Mouse (Mus musculus) liver, embryonic 15.5 days (tissue): ENCODE results near the gene OR5BS1P. TPM values are rescaled to one million over a fixed set of nuclear protein-coding genes. Genes with fewer than 3 reads are reported as not detected.
"Not testable (repeated sequence)": the region's sequence is repeated elsewhere in the genome, so short reads cannot be mapped to it uniquely, and the experiment has no call there.

Experiments
- ATAC-seq: fragments of 200-750 bp; cut with Nextera tagmentation; 2 replicates; pipeline ENCODE4 v1.8.0; 2017; ENCODE audit warnings: moderate number of reproducible peaks, mild to moderate bottlenecking, moderate library complexity; ENCODE audit not compliant: insufficient read depth
- H3K27ac ChIP-seq: fragments of 300-500 bp; sonication (generic); replicated peaks from 2 replicates; pipeline ENCODE4 v1.5.1; 2015; ENCODE audit warnings: mild to moderate bottlenecking, inconsistent platforms
- H3K27me3 ChIP-seq: fragments of 300-500 bp; sonication (generic); 2 replicates; pipeline ENCODE4 v1.6.1; 2015; ENCODE audit warnings: mild to moderate bottlenecking, inconsistent platforms
- H3K36me3 ChIP-seq: fragments of 300-500 bp; sonication (generic); replicated peaks from 2 replicates; pipeline ENCODE4 v1.6.1; 2015; ENCODE audit warnings: moderate library complexity, mild to moderate bottlenecking, inconsistent platforms
- H3K4me1 ChIP-seq: fragments of 300-500 bp; sonication (generic); replicated peaks from 2 replicates; pipeline ENCODE4 v1.6.1; 2015; ENCODE audit warnings: inconsistent platforms
- H3K4me2 ChIP-seq: fragments of 300-500 bp; sonication (generic); 2 replicates; pipeline ENCODE4 v1.6.1; 2015; ENCODE audit warnings: moderate library complexity, mild to moderate bottlenecking, inconsistent platforms
- H3K4me3 ChIP-seq: fragments of 300-500 bp; sonication (generic); replicated peaks from 2 replicates; pipeline ENCODE4 v1.5.1; 2015; ENCODE audit warnings: mild to moderate bottlenecking, inconsistent platforms
- H3K9ac ChIP-seq: fragments of 300-500 bp; sonication (generic); 2 replicates; pipeline ENCODE4 v1.6.1; 2015; ENCODE audit warnings: moderate library complexity, mild to moderate bottlenecking, inconsistent platforms
- H3K9me3 ChIP-seq: fragments of 300-500 bp; sonication (generic); replicated peaks from 2 replicates; pipeline ENCODE4 v1.6.1; 2016; ENCODE audit warnings: inconsistent platforms
- WGBS: fragments of 180-500 bp; shearing (Covaris S2); methylation state at CpG from one replicate; pipeline ENCODE4 v1.1.7; 2015; ENCODE audit warnings: mixed read lengths; ENCODE audit not compliant: insufficient replicate concordance; 5-methylcytosine and 5-hydroxymethylcytosine counted together
- polyA plus RNA-seq: library from polyadenylated mRNA; unstranded; fragments of >200 nt; fragmentation: Nextera tagmentation; extraction: Ambion mirVana; gene quantifications from 2 replicates; pipeline ENCODE4 v1.2.1, GENCODE M21; 2015

Gene OR5BS1P
- polyA plus RNA-seq, 1 experiment from 2014 or later, result not detected

DNA sequence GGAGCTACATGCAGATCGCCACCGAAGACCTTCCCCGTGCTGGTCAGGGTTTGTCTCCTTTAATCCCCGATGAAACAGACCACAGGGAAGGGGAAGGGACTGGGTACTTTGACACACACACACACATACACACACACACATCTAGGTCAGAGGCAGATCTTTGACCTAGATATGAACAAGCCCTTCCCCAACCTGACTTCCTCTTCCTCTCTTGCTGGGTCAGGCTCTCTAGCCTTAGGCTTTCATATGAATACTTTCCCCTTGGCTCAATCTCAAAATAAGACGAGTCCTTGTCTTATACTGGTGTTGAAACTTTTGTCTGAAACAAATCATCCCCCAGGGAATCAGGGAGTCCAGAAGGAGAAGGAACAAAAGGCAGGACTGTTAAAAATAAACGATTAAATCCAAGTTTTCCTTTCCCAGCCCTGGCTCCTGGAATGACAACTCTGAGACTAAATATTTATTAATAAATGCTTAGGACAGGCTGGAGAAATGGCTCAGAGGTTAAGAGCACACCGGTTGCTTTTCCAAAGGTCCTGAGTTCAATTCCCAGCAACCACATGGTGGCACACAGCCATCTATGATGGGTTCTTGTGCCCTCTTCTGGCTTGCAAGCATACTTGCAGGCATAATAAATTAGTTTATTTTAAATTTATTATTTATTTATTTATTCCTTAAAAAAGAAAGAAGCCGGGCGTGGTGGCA, 36.7 kb downstream of the OR5BS1P start:
- no peaks in the 10 kb centered on the region for H3K36me3 ChIP-seq
- peaks cover 10% of the 10 kb centered on the region for H3K4me1 ChIP-seq
- no peak overlapping the region for H3K27ac ChIP-seq
- WGBS, result 34% methylated on average over 9 of the region's 9 CpGs
- H3K9me3 ChIP-seq, result no peaks in the 10 kb centered on the region
- no peak overlapping the region for H3K9ac ChIP-seq
- no peaks in the 10 kb centered on the region for H3K27me3 ChIP-seq
- H3K4me2 ChIP-seq, result no peak overlapping the region
- no peak for ATAC-seq
- no peak overlapping the region for H3K4me3 ChIP-seq

DNA sequence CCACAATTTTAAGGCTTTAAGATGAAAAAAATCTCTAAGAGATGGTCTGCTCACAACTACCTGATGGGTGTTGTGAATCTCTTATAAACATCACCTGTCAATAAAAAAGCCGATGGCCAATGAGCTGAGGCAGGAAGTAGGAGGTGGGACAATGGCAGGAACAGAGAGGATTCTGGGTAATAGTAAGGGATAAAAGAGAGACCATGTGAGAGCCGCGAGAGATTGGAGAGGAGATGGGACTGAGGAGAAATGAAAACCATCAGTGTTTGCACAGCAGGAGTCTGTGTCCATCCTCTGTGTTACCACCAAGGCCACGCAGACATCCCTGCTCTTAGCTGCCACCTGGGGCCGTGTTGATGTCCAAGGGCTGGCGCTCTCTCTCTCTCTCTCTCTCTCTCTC, 37.6 kb downstream of the OR5BS1P start:
- no peaks in the 10 kb centered on the region for H3K36me3 ChIP-seq
- ATAC-seq, result no peak
- peaks cover 16% of the 10 kb centered on the region for H3K4me1 ChIP-seq
- no peak overlapping the region for H3K4me2 ChIP-seq
- no peak overlapping the region for H3K27ac ChIP-seq
- H3K4me3 ChIP-seq, result no peak overlapping the region
- no peak overlapping the region for H3K9ac ChIP-seq
- 70% methylated on average over 6 of the region's 6 CpGs for WGBS
- no peaks in the 10 kb centered on the region for H3K27me3 ChIP-seq
- H3K9me3 ChIP-seq, result no peaks in the 10 kb centered on the region

- Histone ChIP-seq H3K9me3 (no peaks in the 10 kb centered on the region), H3K4me2 (no peak overlapping the region), H3K27me3 (no peaks in the 10 kb centered on the region), H3K36me3 (no peaks in the 10 kb centered on the region), H3K9ac (no peak overlapping the region), H3K27ac (no peak overlapping the region), H3K4me1 (peaks cover 16% of the 10 kb centered on the region), H3K4me3 (no peak overlapping the region)
- 34% methylated on average over 2 of the region's 2 CpGs for WGBS
- no peak for ATAC-seq
Measured at GRCm38 (mm10) chr15:98509387-98509786, 39.7 kb downstream of the OR5BS1P start.

DNA sequence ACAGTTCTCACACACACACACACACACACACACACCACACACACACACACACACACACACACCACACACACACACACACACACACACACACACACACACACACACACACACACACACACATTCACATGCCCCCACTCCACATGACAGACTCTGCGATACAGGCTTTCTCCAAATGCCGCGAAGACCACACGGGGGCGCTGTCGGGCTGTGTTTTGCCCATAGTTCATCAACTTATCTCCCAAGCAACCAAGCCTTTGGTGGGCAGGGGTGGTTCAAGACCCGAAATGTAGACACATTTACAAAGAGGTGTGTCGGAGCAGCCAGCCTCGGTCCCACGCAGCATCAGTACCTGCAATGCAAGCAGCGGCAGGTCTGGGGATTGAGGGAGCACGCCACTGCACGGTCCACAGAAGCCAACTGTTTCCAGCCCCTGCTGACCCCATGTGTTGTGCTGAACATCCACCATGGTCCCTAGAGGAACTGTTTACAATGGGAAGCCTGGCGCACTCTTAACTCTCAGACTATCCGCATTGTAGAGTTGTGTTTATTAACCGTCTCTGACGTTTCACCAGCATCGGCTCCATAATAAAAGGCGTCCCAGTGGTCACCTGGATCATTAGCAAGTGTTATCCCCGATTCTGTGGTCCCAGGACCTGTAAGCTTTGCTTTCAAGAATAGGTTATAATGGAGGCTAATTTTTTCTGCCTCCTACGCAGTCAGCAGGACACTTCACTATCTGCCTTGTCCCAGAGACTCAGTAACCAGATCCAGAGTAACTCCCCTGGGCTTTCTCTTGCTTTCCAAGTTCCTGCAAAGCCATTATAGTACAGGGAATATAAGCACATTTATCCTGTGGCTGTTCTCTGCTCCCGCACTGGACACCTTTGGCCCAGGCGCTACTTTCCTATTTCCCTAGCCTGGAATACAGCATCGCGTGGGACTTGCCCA, 41.0 kb downstream of the OR5BS1P start:
- no peaks in the 10 kb centered on the region for H3K36me3 ChIP-seq
- no peaks in the 10 kb centered on the region for H3K27me3 ChIP-seq
- H3K27ac ChIP-seq, result peak overlapping the region; percentile 51; the same call in 1 of the 2 replicates
- H3K4me3 ChIP-seq, result peak overlapping the region; percentile 32
- no peaks in the 10 kb centered on the region for H3K9me3 ChIP-seq
- H3K4me2 ChIP-seq, result peak overlapping the region; percentile 66
- peak; percentile 29; the same call in 1 of the 2 replicates for ATAC-seq
- H3K4me1 ChIP-seq, result peaks cover 16% of the 10 kb centered on the region
- no peak overlapping the region for H3K9ac ChIP-seq
- 25% methylated on average over 25 of the region's 25 CpGs for WGBS

DNA sequence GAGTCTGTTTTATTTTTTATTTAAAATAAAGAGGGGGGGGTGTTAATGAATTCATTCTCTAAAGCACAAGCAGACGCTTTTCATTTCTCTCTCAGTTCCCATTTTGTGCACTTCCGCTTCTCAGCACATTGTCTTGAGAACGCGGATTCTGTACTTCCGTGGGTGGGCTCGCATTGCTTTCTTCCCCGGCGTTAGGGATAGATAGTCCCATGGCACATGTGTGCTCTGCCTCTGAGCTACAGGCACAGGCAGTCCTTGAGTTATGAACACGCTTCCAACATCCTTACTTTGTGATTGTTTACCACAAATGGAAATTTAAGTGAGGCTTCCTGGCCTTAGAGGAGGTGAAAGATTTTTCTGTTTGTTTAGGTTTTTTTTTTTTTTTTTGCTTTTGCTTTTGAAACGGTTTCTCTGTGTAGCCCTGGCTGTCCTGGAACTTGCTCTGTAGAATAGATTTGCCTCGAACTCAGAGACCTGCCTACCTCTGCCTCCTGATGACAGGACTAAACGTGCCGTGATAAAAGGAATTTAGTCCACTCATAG, 41.8 kb downstream of the OR5BS1P start:
- Histone ChIP-seq H3K9me3 (no peaks in the 10 kb centered on the region), H3K36me3 (no peaks in the 10 kb centered on the region), H3K27me3 (no peaks in the 10 kb centered on the region), H3K4me2 (peak overlapping the region; percentile 66), H3K4me3 (peak overlapping the region; percentile 7; the same call in 1 of the 2 replicates), H3K27ac (peak overlapping the region; percentile 51; the same call in 1 of the 2 replicates), H3K9ac (no peak overlapping the region), H3K4me1 (peaks cover 16% of the 10 kb centered on the region)
- ATAC-seq, result no peak
- WGBS, result 34% methylated on average over 13 of the region's 13 CpGs

- Histone ChIP-seq H3K27me3 (no peaks in the 10 kb centered on the region), H3K4me1 (peaks cover 16% of the 10 kb centered on the region), H3K4me3 (no peak overlapping the region), H3K27ac (no peak overlapping the region), H3K9ac (no peak overlapping the region), H3K36me3 (no peaks in the 10 kb centered on the region), H3K9me3 (no peaks in the 10 kb centered on the region), H3K4me2 (no peak overlapping the region)
- WGBS, result 29% methylated on average over 8 of the region's 8 CpGs
- ATAC-seq, result no peak
Measured at GRCm38 (mm10) chr15:98512232-98512631, 42.5 kb downstream of the OR5BS1P start.

DNA sequence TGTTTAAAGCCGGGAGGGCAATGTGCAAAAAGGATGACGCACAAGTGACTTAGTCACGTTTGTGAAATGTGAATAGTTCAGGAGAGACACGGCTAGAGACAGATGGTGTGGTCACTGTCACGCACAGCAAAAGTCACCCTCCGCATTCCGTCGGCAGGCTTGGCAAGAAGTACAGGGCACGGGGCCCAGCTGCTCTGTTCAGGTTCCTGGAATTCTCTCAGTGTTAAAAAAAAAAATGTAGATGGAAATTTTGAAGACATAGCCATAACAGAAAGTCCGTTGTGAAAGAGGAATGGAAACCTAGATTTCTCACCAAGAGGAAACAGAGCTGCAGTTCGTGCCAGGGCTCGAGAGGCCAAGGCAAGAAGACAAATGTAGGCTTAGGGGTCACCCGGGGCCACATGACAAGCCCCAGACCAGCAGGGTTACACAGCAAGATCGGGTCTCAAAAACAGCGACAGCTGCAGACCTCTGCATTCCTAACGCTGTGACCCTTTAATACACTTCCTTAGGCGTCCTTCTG, 43.2 kb downstream of the OR5BS1P start:
- Histone ChIP-seq H3K4me2 (no peak overlapping the region), H3K9me3 (no peaks in the 10 kb centered on the region), H3K4me1 (peaks cover 16% of the 10 kb centered on the region), H3K36me3 (peaks cover 4% of the 10 kb centered on the region), H3K9ac (no peak overlapping the region), H3K27me3 (no peaks in the 10 kb centered on the region), H3K27ac (no peak overlapping the region), H3K4me3 (no peak overlapping the region)
- WGBS, result 51% methylated on average over 17 of the region's 17 CpGs
- ATAC-seq, result no peak

- H3K27ac ChIP-seq, H3K9ac ChIP-seq, H3K4me3 ChIP-seq, ATAC-seq, H3K9me3 ChIP-seq, H3K27me3 ChIP-seq, H3K4me2 ChIP-seq: not testable (repeated sequence)
- H3K4me1 ChIP-seq, result peaks cover 16% of the 10 kb centered on the region
- 43% methylated on average over 3 of the region's 3 CpGs for WGBS
- peaks cover 12% of the 10 kb centered on the region for H3K36me3 ChIP-seq
Measured at GRCm38 (mm10) chr15:98513676-98514075, 44.0 kb downstream of the OR5BS1P start.

- Histone ChIP-seq H3K4me2 (no peak overlapping the region), H3K9ac (no peak overlapping the region), H3K4me3 (no peak overlapping the region), H3K4me1 (peaks cover 16% of the 10 kb centered on the region), H3K9me3 (no peaks in the 10 kb centered on the region), H3K27me3 (no peaks in the 10 kb centered on the region), H3K27ac (no peak overlapping the region), H3K36me3 (peaks cover 12% of the 10 kb centered on the region)
- WGBS, result 17% methylated on average over 8 of the region's 8 CpGs
- ATAC-seq, result no peak
Measured at GRCm38 (mm10) chr15:98514146-98514545, 44.5 kb downstream of the OR5BS1P start.

GRCm38 (mm10) chr15:98514845-98515244, 45.1 kb downstream of the OR5BS1P start:
- Histone ChIP-seq H3K4me1 (peaks cover 16% of the 10 kb centered on the region), H3K36me3 (peaks cover 17% of the 10 kb centered on the region)
- H3K4me3 ChIP-seq, H3K27me3 ChIP-seq, ATAC-seq, H3K27ac ChIP-seq, H3K9me3 ChIP-seq, H3K9ac ChIP-seq, H3K4me2 ChIP-seq: not testable (repeated sequence)
- 62% methylated on average over 2 of the region's 2 CpGs for WGBS
